Mouse (Mus musculus): Measurements from ENCODE around the gene Bsx. TPM values are rescaled to one million over a fixed set of nuclear protein-coding genes. Genes with fewer than 3 reads are reported as not detected.

Bsx gene
- polyA plus RNA-seq (2015; fragmentation: Nextera tagmentation; extraction: Ambion mirVana), result not detected in 2 replicates

GRCm38 (mm10) chr9:40873556-40874470 lies at the start of gene Bsx:
Gene Bsx, plus strand, starts transcription at chr9:40874127.
- Histone ChIP-seq H3K9me3 (ENCODE audit: control insufficient read depth, low read length) (no peaks in the 10 kb centered on the region), H3K4me3 (ENCODE audit: low read length) (peak within 1 kb of the TSS; percentile 36), H3K36me3 (ENCODE audit: control insufficient read depth, insufficient read depth, low read length) (no peaks in the 10 kb centered on the region), H3K27me3 (replicated peaks; ENCODE audit: control insufficient read depth, insufficient read depth, low read length) (peaks cover 79% of the 10 kb centered on the region), H3K4me2 (ENCODE audit: low read depth, low read length) (peak within 1 kb of the TSS; percentile 51), H3K9ac (ENCODE audit: low read depth, low read length) (no peak within 1 kb of the TSS), H3K4me1 (ENCODE audit: control insufficient read depth, insufficient read depth, low read length) (peaks cover 5% of the 10 kb centered on the region), H3K27ac (ENCODE audit: low read length) (no peak within 1 kb of the TSS)
- ATAC-seq, result peak; percentile 71; the same call in 1 of the 2 replicates
- 3% methylated on average over 31 of the region's 32 CpGs for WGBS

- 39% methylated on average over 6 of the region's 6 CpGs for WGBS
- Histone ChIP-seq H3K4me2 (ENCODE audit: low read depth, low read length) (no peak overlapping the region), H3K36me3 (ENCODE audit: control insufficient read depth, insufficient read depth, low read length) (no peaks in the 10 kb centered on the region), H3K4me1 (ENCODE audit: control insufficient read depth, insufficient read depth, low read length) (peaks cover 10% of the 10 kb centered on the region), H3K4me3 (ENCODE audit: low read length) (no peak overlapping the region), H3K27me3 (replicated peaks; ENCODE audit: control insufficient read depth, insufficient read depth, low read length) (no peaks in the 10 kb centered on the region), H3K9ac (ENCODE audit: low read depth, low read length) (no peak overlapping the region), H3K9me3 (ENCODE audit: control insufficient read depth, low read length) (no peaks in the 10 kb centered on the region), H3K27ac (ENCODE audit: low read length) (no peak overlapping the region)
- no peak for ATAC-seq
Observed at GRCm38 (mm10) chr9:40825601-40826000, 48.3 kb upstream of the Bsx start.

- H3K27me3 ChIP-seq (replicated peaks; ENCODE audit: control insufficient read depth, insufficient read depth, low read length), result no peaks in the 10 kb centered on the region
- no peak overlapping the region for H3K27ac ChIP-seq (ENCODE audit: low read length)
- H3K9ac ChIP-seq (ENCODE audit: low read depth, low read length), result no peak overlapping the region
- no peaks in the 10 kb centered on the region for H3K9me3 ChIP-seq (ENCODE audit: control insufficient read depth, low read length)
- H3K4me2 ChIP-seq (ENCODE audit: low read depth, low read length), result no peak overlapping the region
- no peaks in the 10 kb centered on the region for H3K36me3 ChIP-seq (ENCODE audit: control insufficient read depth, insufficient read depth, low read length)
- H3K4me1 ChIP-seq (ENCODE audit: control insufficient read depth, insufficient read depth, low read length), result peaks cover 2% of the 10 kb centered on the region
- no peak overlapping the region for H3K4me3 ChIP-seq (ENCODE audit: low read length)
- ATAC-seq, result no peak
- WGBS, result 82% methylated on average over 4 of the region's 4 CpGs
Observed at GRCm38 (mm10) chr9:40827366-40827765, 46.6 kb upstream of the Bsx start.

- 6% methylated on average over 12 of the region's 12 CpGs for WGBS
- Histone ChIP-seq H3K4me1 (ENCODE audit: control insufficient read depth, insufficient read depth, low read length) (no peaks in the 10 kb centered on the region), H3K27ac (ENCODE audit: low read length) (no peak overlapping the region), H3K9ac (ENCODE audit: low read depth, low read length) (no peak overlapping the region), H3K9me3 (ENCODE audit: control insufficient read depth, low read length) (no peaks in the 10 kb centered on the region), H3K27me3 (replicated peaks; ENCODE audit: control insufficient read depth, insufficient read depth, low read length) (no peaks in the 10 kb centered on the region), H3K36me3 (ENCODE audit: control insufficient read depth, insufficient read depth, low read length) (no peaks in the 10 kb centered on the region), H3K4me2 (ENCODE audit: low read depth, low read length) (no peak overlapping the region), H3K4me3 (ENCODE audit: low read length) (no peak overlapping the region)
- no peak for ATAC-seq
Observed at GRCm38 (mm10) chr9:40834569-40834968, 39.4 kb upstream of the Bsx start.

GRCm38 (mm10) chr9:40836681-40837080 lies 37.2 kb upstream of the Bsx start:
- Histone ChIP-seq H3K4me2 (ENCODE audit: low read depth, low read length) (no peak overlapping the region), H3K27ac (ENCODE audit: low read length) (no peak overlapping the region), H3K4me3 (ENCODE audit: low read length) (no peak overlapping the region), H3K9ac (ENCODE audit: low read depth, low read length) (no peak overlapping the region), H3K27me3 (replicated peaks; ENCODE audit: control insufficient read depth, insufficient read depth, low read length) (no peaks in the 10 kb centered on the region), H3K9me3 (ENCODE audit: control insufficient read depth, low read length) (no peaks in the 10 kb centered on the region), H3K4me1 (ENCODE audit: control insufficient read depth, insufficient read depth, low read length) (no peaks in the 10 kb centered on the region), H3K36me3 (ENCODE audit: control insufficient read depth, insufficient read depth, low read length) (no peaks in the 10 kb centered on the region)
- no peak for ATAC-seq
- WGBS, result 91% methylated on average over 3 of the region's 3 CpGs

GRCm38 (mm10) chr9:40839662-40840061 lies 34.3 kb upstream of the Bsx start:
- Histone ChIP-seq H3K9ac (ENCODE audit: low read depth, low read length) (no peak overlapping the region), H3K9me3 (ENCODE audit: control insufficient read depth, low read length) (no peaks in the 10 kb centered on the region), H3K4me2 (ENCODE audit: low read depth, low read length) (no peak overlapping the region), H3K27ac (ENCODE audit: low read length) (no peak overlapping the region), H3K4me1 (ENCODE audit: control insufficient read depth, insufficient read depth, low read length) (no peaks in the 10 kb centered on the region), H3K27me3 (replicated peaks; ENCODE audit: control insufficient read depth, insufficient read depth, low read length) (no peaks in the 10 kb centered on the region), H3K4me3 (ENCODE audit: low read length) (no peak overlapping the region), H3K36me3 (ENCODE audit: control insufficient read depth, insufficient read depth, low read length) (no peaks in the 10 kb centered on the region)
- ATAC-seq, result no peak
- WGBS, result 53% methylated on average over 3 of the region's 3 CpGs

- Histone ChIP-seq H3K4me1 (ENCODE audit: control insufficient read depth, insufficient read depth, low read length) (no peaks in the 10 kb centered on the region), H3K36me3 (ENCODE audit: control insufficient read depth, insufficient read depth, low read length) (no peaks in the 10 kb centered on the region), H3K27ac (ENCODE audit: low read length) (no peak overlapping the region), H3K9ac (ENCODE audit: low read depth, low read length) (no peak overlapping the region), H3K4me2 (ENCODE audit: low read depth, low read length) (no peak overlapping the region), H3K27me3 (replicated peaks; ENCODE audit: control insufficient read depth, insufficient read depth, low read length) (no peaks in the 10 kb centered on the region), H3K4me3 (ENCODE audit: low read length) (no peak overlapping the region), H3K9me3 (ENCODE audit: control insufficient read depth, low read length) (no peaks in the 10 kb centered on the region)
- ATAC-seq, result no peak
- 62% methylated on average over 2 of the region's 2 CpGs for WGBS
Observed at GRCm38 (mm10) chr9:40851515-40851914, 22.4 kb upstream of the Bsx start.

- Histone ChIP-seq H3K9me3 (ENCODE audit: control insufficient read depth, low read length) (no peaks in the 10 kb centered on the region), H3K36me3 (ENCODE audit: control insufficient read depth, insufficient read depth, low read length) (no peaks in the 10 kb centered on the region), H3K9ac (ENCODE audit: low read depth, low read length) (no peak overlapping the region), H3K4me3 (ENCODE audit: low read length) (peak overlapping the region; percentile 32), H3K4me2 (ENCODE audit: low read depth, low read length) (peak overlapping the region; percentile 53), H3K4me1 (ENCODE audit: control insufficient read depth, insufficient read depth, low read length) (no peaks in the 10 kb centered on the region), H3K27me3 (replicated peaks; ENCODE audit: control insufficient read depth, insufficient read depth, low read length) (0 out of 2 replicates have a peak, but pooled peaks cover 8% of the 10 kb centered on the region), H3K27ac (ENCODE audit: low read length) (no peak overlapping the region)
- ATAC-seq, result no peak
- WGBS, result 11% methylated on average over 21 of the region's 21 CpGs
Observed at GRCm38 (mm10) chr9:40858461-40859160, 15.3 kb upstream of the Bsx start.

GRCm38 (mm10) chr9:40859196-40859595 lies 14.7 kb upstream of the Bsx start:
- H3K27ac ChIP-seq (ENCODE audit: low read length), result no peak overlapping the region
- no peaks in the 10 kb centered on the region for H3K4me1 ChIP-seq (ENCODE audit: control insufficient read depth, insufficient read depth, low read length)
- H3K4me2 ChIP-seq (ENCODE audit: low read depth, low read length), result peak overlapping the region; percentile 53
- no peaks in the 10 kb centered on the region for H3K36me3 ChIP-seq (ENCODE audit: control insufficient read depth, insufficient read depth, low read length)
- no peak for ATAC-seq
- H3K4me3 ChIP-seq (ENCODE audit: low read length), result 0 out of 2 replicates have a peak overlapping the region, but pooled peaks have one; percentile 32
- H3K9me3 ChIP-seq (ENCODE audit: control insufficient read depth, low read length), result no peaks in the 10 kb centered on the region
- WGBS, result 10% methylated on average over 9 of the region's 9 CpGs
- H3K9ac ChIP-seq (ENCODE audit: low read depth, low read length), result no peak overlapping the region
- 0 out of 2 replicates have a peak, but pooled peaks cover 8% of the 10 kb centered on the region for H3K27me3 ChIP-seq (replicated peaks; ENCODE audit: control insufficient read depth, insufficient read depth, low read length)
